Mouse (Mus musculus) hindbrain, postnatal 0 days (tissue): Measurements from ENCODE around the gene Auts2. TPM values are rescaled to one million over a fixed set of nuclear protein-coding genes. Genes with fewer than 3 reads are reported as not detected.
A peak's percentile ranks its signal among the peaks of the same experiment; 100 is the strongest.

Experiments
- ATAC-seq: fragments of 200-750 bp; cut with Nextera tagmentation; 2 replicates; pipeline ENCODE4 v1.8.0; 2017; ENCODE audit warnings: mild to moderate bottlenecking, moderate TSS enrichment, moderate library complexity
- DNase-seq: peaks from one replicate; pipeline ENCODE4 v3.0.0-alpha.2; 2015; ENCODE audit warnings: low spot score
- H3K27ac ChIP-seq: fragments of 300-500 bp; sonication (generic); 2 replicates; pipeline ENCODE4 v1.5.1; 2014; ENCODE audit warnings: mild to moderate bottlenecking
- H3K27me3 ChIP-seq: fragments of 300-500 bp; sonication (generic); 2 replicates; pipeline ENCODE4 v1.6.1; 2014; ENCODE audit warnings: low read length, mixed read lengths; ENCODE audit not compliant: insufficient read depth
- H3K36me3 ChIP-seq: fragments of 300-500 bp; sonication (generic); 2 replicates; pipeline ENCODE4 v1.6.1; 2014; ENCODE audit warnings: low read length, mixed read lengths; ENCODE audit not compliant: insufficient read depth
- H3K4me1 ChIP-seq: fragments of 300-500 bp; sonication (generic); 2 replicates; pipeline ENCODE4 v1.6.1; 2014; ENCODE audit warnings: antibody characterized with exemption, low read length, mixed read lengths; ENCODE audit not compliant: insufficient read depth
- H3K4me2 ChIP-seq: fragments of 300-500 bp; sonication (generic); 2 replicates; pipeline ENCODE4 v1.6.1; 2014; ENCODE audit warnings: low read depth, mild to moderate bottlenecking, low read length, moderate library complexity, mixed read lengths
- H3K4me3 ChIP-seq: fragments of 300-500 bp; sonication (generic); 2 replicates; pipeline ENCODE4 v1.5.1; 2014; ENCODE audit warnings: low read length
- H3K9ac ChIP-seq: fragments of 300-500 bp; sonication (generic); replicated peaks from 2 replicates; pipeline ENCODE4 v1.6.1; 2014; ENCODE audit warnings: mild to moderate bottlenecking, low read length, moderate library complexity, mixed read lengths
- H3K9me3 ChIP-seq: fragments of 300-500 bp; sonication (generic); 2 replicates; pipeline ENCODE4 v1.6.1; 2016; ENCODE audit warnings: low read length, mixed read lengths
- CTCF ChIP-seq: IDR thresholded peaks from 2 replicates; pipeline ENCODE4 v1.5.1; 2016; ENCODE audit warnings: antibody characterized with exemption, control low read depth, low read depth
- WGBS: fragments of 180-500 bp; shearing (Covaris S2); extraction: QIAGEN DNeasy Blood & Tissue Kit; methylation state at CpG from one replicate; pipeline ENCODE4 v1.1.7; 2014; 5-methylcytosine and 5-hydroxymethylcytosine counted together
- polyA plus RNA-seq: library from polyadenylated mRNA; unstranded; fragments of >200 nt; fragmentation: Nextera tagmentation; extraction: Ambion mirVana; gene quantifications from 2 replicates; pipeline ENCODE4 v1.2.1, GENCODE M21; 2015
- total RNA-seq: library from RNA; depleted of rRNA; stranded (reverse); fragments of >200 nt; gene quantifications from 2 replicates; pipeline ENCODE4 v1.2.3, GENCODE M21; 2014

Gene Auts2
- total and polyA plus RNA-seq, 2 experiments from 2014 or later = 39.3 to 54.9 TPM

DNA sequence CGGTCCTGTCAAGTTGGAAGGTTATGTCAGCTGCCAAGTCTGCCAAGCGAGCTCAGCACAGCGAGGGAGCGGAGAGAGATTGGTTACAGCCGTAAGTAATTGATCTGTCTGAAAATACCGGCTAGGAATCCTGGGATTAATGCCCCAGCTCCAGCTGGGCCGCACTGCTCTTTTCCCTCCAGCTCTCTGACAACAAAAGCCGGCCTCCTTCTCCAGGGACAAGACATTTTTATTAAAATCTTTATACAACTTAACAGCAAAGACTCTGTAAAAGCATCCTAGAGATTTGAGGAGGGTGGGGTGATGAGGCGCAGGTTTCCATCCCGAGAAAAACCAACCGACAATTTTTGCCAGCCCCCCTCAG is 468.8 kb downstream of the Auts2 start:
- WGBS = 3% methylated on average over 11 of the region's 11 CpGs
- peak overlapping the region; percentile 21 for H3K4me3 ChIP-seq
- peaks cover 25% of the 10 kb centered on the region for H3K4me1 ChIP-seq
- no peaks in the 10 kb centered on the region for H3K9me3 ChIP-seq
- peak overlapping the region; percentile 19; the same call in 1 of the 2 replicates for H3K9ac ChIP-seq
- no peaks in the 10 kb centered on the region for H3K27me3 ChIP-seq
- no peak for TF ChIP-seq CTCF
- H3K27ac ChIP-seq = peak overlapping the region; percentile 68
- H3K36me3 ChIP-seq = no peaks in the 10 kb centered on the region
- ATAC-seq = peak; percentile 60
- peak; percentile 73 for DNase-seq
- peak overlapping the region; percentile 53 for H3K4me2 ChIP-seq

DNA sequence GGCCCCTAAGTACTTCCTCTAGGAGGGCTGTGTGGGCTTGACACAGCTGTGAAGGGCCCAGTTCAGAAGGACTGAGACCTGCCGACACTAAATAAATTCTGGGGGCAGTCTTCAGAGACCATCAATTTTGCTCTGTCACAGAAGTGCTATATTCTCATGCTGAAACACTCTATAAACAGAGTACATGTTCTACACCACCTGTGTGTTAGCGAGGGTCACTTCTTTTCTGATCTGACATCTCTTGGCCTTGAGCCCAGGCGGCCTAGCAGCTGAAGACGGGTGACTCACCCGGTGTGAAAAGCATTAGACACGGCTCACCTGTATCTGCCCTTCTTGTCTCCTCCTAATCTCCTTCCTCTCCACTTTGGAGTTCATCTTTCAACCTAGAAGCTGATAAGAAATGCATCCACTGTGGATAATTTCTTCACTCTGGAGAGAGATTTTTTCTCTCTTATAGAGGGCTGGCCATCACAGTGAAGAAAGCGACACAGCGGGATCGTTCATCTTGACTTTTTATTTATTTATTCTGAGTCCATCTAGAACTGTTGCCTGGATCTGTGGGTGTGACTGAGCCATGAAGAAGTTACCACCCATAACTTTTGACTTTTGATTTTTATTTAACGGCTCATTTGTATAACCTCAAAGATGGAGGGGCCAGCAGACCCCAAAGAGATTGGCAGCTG is 469.3 kb downstream of the Auts2 start:
- no peaks in the 10 kb centered on the region for H3K27me3 ChIP-seq
- no peak for TF ChIP-seq CTCF
- H3K4me1 ChIP-seq = peaks cover 25% of the 10 kb centered on the region
- ATAC-seq (0 out of 2 replicates have a peak, but pooled peaks have one; percentile 36), DNase-seq (peak; percentile 66)
- H3K9me3 ChIP-seq = no peaks in the 10 kb centered on the region
- peak overlapping the region; percentile 68 for H3K27ac ChIP-seq
- no peak overlapping the region for H3K9ac ChIP-seq
- peak overlapping the region; percentile 53 for H3K4me2 ChIP-seq
- peak overlapping the region; percentile 21; the same call in 1 of the 2 replicates for H3K4me3 ChIP-seq
- H3K36me3 ChIP-seq = no peaks in the 10 kb centered on the region
- 23% methylated on average over 10 of the region's 10 CpGs for WGBS

DNA sequence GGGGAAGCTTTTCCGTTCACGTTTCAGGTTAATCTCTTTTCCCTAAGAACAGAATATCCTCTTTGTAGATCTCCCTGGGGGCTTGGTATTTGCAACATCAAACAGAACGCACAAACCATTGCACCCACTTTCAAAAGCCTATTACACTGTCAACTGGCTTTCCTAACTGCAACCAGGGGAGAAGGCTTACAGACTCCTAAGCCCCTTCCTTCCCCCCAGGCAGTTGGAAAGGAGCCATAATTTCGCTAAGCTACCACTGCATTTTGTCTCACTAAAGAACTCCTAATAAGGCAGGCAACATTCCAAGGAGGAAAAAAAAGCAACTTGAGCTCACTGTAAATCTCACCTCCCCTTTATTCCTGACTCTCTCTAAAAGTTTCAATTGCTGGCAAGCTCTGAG is 470.8 kb downstream of the Auts2 start:
- DNase-seq = peak; percentile 58
- Histone ChIP-seq H3K27ac (no peak overlapping the region), H3K9ac (no peak overlapping the region), H3K4me3 (no peak overlapping the region), H3K36me3 (no peaks in the 10 kb centered on the region), H3K9me3 (no peaks in the 10 kb centered on the region), H3K27me3 (no peaks in the 10 kb centered on the region), H3K4me2 (no peak overlapping the region), H3K4me1 (peaks cover 25% of the 10 kb centered on the region)
- WGBS = 17% methylated on average over 4 of the region's 4 CpGs
- ATAC-seq = no peak
- TF ChIP-seq CTCF = no peak

DNA sequence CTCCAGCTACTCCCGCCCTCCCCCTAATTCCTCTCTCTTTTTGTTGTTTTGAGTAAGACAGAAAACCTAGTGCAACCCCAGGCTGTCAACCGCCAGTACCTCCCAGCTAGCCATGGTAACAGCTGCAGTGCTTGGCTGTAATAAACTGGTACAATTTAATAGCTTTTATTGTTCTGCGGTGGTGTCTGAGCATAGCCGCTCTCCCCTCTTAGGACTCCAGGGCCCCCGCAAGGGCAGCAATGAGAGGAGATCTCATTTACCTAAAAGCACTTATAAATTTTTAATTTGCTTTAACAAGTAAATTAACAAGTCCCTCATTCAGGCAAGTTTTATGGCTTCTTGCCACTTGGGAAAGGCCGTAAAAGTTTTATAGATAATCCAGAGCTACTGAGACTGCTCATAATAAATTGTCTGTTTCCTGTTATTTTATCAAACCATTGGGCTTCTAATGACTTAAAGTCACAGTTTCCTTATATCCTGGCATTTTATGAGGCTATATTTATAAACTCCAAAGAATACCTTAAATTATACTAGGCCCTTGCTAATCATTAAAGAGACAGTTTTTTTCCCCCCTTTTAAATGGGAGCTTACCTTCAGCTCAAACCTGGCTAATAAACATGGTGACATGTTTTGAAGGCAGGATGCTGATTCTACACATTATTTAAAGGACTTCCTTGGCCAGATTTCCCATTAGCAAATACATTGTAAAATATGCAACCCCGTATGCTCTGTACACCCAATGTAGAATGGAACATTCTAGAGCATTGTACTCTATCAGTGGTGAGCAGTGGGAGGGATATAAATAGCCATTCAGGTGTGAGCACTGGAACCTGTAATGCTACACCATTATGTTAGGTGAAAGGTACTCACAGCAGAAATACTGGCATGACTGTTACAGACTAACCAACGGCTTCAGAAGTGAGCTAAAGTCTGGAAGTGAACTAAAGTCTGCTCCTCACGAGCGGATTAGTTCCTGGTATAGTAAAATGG is 475.1 kb downstream of the Auts2 start:
- Histone ChIP-seq H3K4me3 (no peak overlapping the region), H3K27ac (no peak overlapping the region), H3K9ac (no peak overlapping the region), H3K4me2 (no peak overlapping the region), H3K4me1 (peaks cover 6% of the 10 kb centered on the region; the same call in 1 of the 2 replicates), H3K27me3 (no peaks in the 10 kb centered on the region), H3K36me3 (no peaks in the 10 kb centered on the region), H3K9me3 (no peaks in the 10 kb centered on the region)
- DNase-seq = peak; percentile 34
- WGBS = 62% methylated on average over 10 of the region's 10 CpGs
- TF ChIP-seq CTCF = no peak
- ATAC-seq = no peak

DNA sequence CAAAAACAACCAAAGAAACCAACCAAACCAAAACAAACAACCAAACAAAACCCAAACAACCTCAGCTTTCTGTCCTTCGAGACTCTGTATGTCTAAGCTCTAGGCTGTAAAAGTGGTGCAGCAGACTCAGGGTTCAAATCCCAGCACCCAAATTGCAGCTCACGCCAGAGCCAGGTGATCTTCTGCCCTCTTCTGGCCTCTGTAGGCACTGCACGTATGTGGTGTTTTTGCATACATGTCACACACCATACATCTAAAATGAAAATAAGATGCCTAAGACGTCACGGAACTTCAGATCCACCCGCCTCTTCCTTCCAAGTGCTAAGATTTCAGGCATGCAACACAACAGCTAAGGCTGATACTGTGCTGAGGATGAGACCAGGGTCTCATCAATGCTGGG is 483.0 kb downstream of the Auts2 start:
- Histone ChIP-seq H3K4me2 (no peak overlapping the region), H3K9me3 (no peaks in the 10 kb centered on the region), H3K4me1 (no peaks in the 10 kb centered on the region), H3K27ac (no peak overlapping the region), H3K36me3 (no peaks in the 10 kb centered on the region), H3K4me3 (no peak overlapping the region), H3K9ac (no peak overlapping the region), H3K27me3 (no peaks in the 10 kb centered on the region)
- 91% methylated on average over 6 of the region's 6 CpGs for WGBS
- DNase-seq (no peak), ATAC-seq (no peak)
- peak; percentile 50 for TF ChIP-seq CTCF

DNA sequence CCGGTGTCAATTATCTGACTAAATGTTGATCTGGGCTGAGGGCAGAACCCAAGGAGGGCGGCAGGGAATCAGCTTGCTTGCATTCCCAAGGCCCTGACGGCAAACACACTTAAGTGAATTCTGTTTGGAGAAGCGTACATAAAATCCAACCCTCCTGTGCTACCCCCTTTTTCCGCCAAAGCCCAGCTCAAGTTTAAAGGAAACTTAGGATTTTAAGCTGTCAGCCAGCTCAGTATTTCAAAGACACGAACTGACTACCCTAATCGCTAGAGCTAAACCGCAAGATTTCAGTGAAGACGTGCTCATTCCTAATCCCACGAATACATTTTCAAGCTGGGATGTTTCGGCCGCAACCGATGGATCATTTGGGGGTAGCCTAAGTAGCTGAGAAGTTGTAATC is 490.5 kb downstream of the Auts2 start:
- Histone ChIP-seq H3K4me1 (no peaks in the 10 kb centered on the region), H3K9me3 (no peaks in the 10 kb centered on the region), H3K36me3 (no peaks in the 10 kb centered on the region), H3K4me3 (no peak overlapping the region), H3K27me3 (no peaks in the 10 kb centered on the region), H3K9ac (no peak overlapping the region), H3K4me2 (no peak overlapping the region), H3K27ac (no peak overlapping the region)
- no peak for TF ChIP-seq CTCF
- ATAC-seq (no peak), DNase-seq (no peak)
- WGBS = 83% methylated on average over 13 of the region's 13 CpGs
